Mouse (Mus musculus): ENCODE data around the gene Ankrd2.

- TF ChIP-seq POLR2A (IDR thresholded peaks at IDR 0.05; ENCODE audit: extremely low read depth, insufficient read depth, low read length) (no peak), CTCF (IDR thresholded peaks at IDR 0.05; ENCODE audit: extremely low read depth, insufficient read depth, low read length) (no peak)
Observed at GRCm38 (mm10) chr19:42034881-42035455, 832 bp upstream of the Ankrd2 start.
